Comparison of ENCODE assay signal across 8 mouse cellular contexts in genomic region chr10:62486618-62487415, GRCm38 (mm10). TPM values are rescaled to one million over a fixed set of nuclear protein-coding genes. Genes with fewer than 3 reads are reported as not detected.
DNase-seq lines count a peak whose midpoint lies in the region; ATAC-seq and TF ChIP-seq lines count a peak whose summit lies in the region.

Vps26a (minus strand) TSS chr10:62486805.

- peak; percentile 97 for DNase-seq in gastrocnemius, adult 8-10 months (ENCODE audit: low spot score in 2 of 2)
- DNase-seq in hindlimb bud, embryonic 11.5 days (ENCODE audit: extremely low spot score, low read depth, low spot score) = peak; percentile 98
- DNase-seq in left cerebral cortex, adult 8-10 months (ENCODE audit: low spot score in 2 of 2) = peak; percentile 94 to 98
- DNase-seq in right cerebral cortex, postnatal 10 days (ENCODE audit: low spot score in 2 of 2) = peak; percentile 99
- peak; percentile 97 for DNase-seq in urinary bladder, postnatal 25 days (ENCODE audit: low spot score)

- peak within 1 kb of the TSS; percentile 56 for H3K27ac ChIP-seq in cortical plate, adult 2 months (ENCODE audit: insufficient read depth, low read length)

- peak; percentile 75 for ATAC-seq in activated CD4-positive, CD25-positive, alpha-beta regulatory T cell, adult 4 months

- H3K9me3 ChIP-seq in megakaryocyte, embryonic 14.5 days = no peaks in the 10 kb centered on the region

- H3K27me3 ChIP-seq in megakaryocyte, embryonic 14.5 days (replicated peaks) = no peaks in the 10 kb centered on the region

- no peak for TF ChIP-seq CTCF in cortical plate, adult 2 months (IDR thresholded peaks at IDR 0.05; ENCODE audit: extremely low read depth, insufficient read depth, low read length)

- H3K36me3 ChIP-seq in megakaryocyte, embryonic 14.5 days (replicated peaks; ENCODE audit: low read length) = peaks cover 11% of the 10 kb centered on the region

- TF ChIP-seq POLR2A in cortical plate, adult 2 months (IDR thresholded peaks at IDR 0.05; ENCODE audit: extremely low read depth, insufficient read depth, low read length) = peak; percentile 77; the same call in 1 of the 2 replicates

- H3K4me3 ChIP-seq in cortical plate, adult 2 months (ENCODE audit: insufficient read depth, low read length) = peak within 1 kb of the TSS; percentile 47
- H3K4me3 ChIP-seq in megakaryocyte, embryonic 14.5 days (replicated peaks) = peak within 1 kb of the TSS; percentile 97

- H3K4me1 ChIP-seq in cortical plate, adult 2 months (ENCODE audit: control insufficient read depth, insufficient read depth, low read length) = peaks cover 1% of the 10 kb centered on the region; the same call in 1 of the 2 replicates
- peaks cover 27% of the 10 kb centered on the region for H3K4me1 ChIP-seq in megakaryocyte, embryonic 14.5 days

RNA-seq across cellular contexts. Expression of gene Vps26a, which starts in this region (rescaled TPM):
- polyA plus RNA-seq in activated CD4-positive, CD25-positive, alpha-beta regulatory T cell, adult 4 months (2017; shearing (Covaris generic)) = 10 to 100 TPM; 68.8 to 72.1 TPM
- 41.1 and 41.7 TPM in 2 replicates for polyA plus RNA-seq in cortical plate, adult 2 months (2012; rRNA removed)
- total RNA-seq in gastrocnemius, adult 8-10 months (2022) = 10 to 100 TPM; 27.5 to 31.7 (median 29.6) TPM
- 10 to 100 TPM; 47.3 to 54.9 (median 51.6) TPM for total RNA-seq in left cerebral cortex, adult 8-10 months (2022)
- polyA plus RNA-seq in megakaryocyte, embryonic 14.5 days (2012; ENCODE audit: insufficient read depth, low replicate concordance) = 1.1 and 8.9 TPM in 2 replicates

Comparison
In these comparisons a context has a peak if more than half of its experiments do, and no peak if none do; other contexts are left out.
1. Peak in every context shown above with its lines: DNase-seq, ATAC-seq, H3K4me3 ChIP-seq and H3K27ac ChIP-seq.